Mouse (Mus musculus) c-Kit-positive CD71-positive TER-119-positive erythroid progenitor cells, embryonic 14.5 days (primary cell): Measurements from ENCODE around the gene Ccr10.
"Not testable (repeated sequence)": the region's sequence is repeated elsewhere in the genome, so short reads cannot be mapped to it uniquely, and the experiment has no call there.

Experiments
- DNase-seq: peaks from one replicate; pipeline ENCODE4 v3.0.0-alpha.2; 2013; ENCODE audit warnings: low spot score

Gene Ccr10

DNA sequence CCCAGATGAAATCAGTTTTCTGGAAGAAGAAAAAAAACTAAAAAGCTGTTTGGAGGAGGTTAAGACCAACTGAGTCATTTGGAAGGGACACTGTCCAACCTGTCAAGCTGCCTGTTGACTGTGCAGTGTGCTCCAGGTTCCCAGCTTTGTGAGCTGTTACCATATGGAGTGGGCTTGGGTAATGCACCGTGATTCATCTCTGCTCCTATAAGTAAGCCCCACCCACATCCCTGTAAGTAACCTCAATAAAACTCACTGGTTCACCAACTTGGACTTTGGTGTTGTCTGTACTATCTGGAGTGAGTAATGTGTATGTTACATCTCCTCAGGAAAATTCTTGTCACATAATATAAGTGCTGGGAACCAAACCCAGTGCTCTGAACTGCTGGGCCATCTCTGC lies 22.4 kb downstream of the Ccr10 start:
- no peak for DNase-seq

DNA sequence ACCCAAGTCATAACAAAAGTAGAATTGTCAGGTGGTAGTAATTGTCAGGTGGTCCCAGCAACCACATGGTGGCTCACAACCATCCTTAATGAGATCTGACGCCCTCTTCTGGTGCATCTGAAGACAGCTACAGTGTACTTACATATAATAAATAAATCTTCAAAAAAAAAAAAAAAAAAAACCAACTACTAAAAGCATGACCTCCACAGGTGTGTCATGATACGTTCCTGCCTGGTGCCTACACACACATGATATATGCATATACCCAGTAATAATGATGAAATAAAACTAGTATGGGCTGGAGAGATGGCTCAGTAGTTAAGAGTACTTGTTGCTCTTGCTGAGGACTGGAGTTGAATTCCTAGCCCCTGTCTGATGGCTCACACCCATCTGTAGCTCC lies 24.2 kb downstream of the Ccr10 start:
- DNase-seq: no peak

DNA sequence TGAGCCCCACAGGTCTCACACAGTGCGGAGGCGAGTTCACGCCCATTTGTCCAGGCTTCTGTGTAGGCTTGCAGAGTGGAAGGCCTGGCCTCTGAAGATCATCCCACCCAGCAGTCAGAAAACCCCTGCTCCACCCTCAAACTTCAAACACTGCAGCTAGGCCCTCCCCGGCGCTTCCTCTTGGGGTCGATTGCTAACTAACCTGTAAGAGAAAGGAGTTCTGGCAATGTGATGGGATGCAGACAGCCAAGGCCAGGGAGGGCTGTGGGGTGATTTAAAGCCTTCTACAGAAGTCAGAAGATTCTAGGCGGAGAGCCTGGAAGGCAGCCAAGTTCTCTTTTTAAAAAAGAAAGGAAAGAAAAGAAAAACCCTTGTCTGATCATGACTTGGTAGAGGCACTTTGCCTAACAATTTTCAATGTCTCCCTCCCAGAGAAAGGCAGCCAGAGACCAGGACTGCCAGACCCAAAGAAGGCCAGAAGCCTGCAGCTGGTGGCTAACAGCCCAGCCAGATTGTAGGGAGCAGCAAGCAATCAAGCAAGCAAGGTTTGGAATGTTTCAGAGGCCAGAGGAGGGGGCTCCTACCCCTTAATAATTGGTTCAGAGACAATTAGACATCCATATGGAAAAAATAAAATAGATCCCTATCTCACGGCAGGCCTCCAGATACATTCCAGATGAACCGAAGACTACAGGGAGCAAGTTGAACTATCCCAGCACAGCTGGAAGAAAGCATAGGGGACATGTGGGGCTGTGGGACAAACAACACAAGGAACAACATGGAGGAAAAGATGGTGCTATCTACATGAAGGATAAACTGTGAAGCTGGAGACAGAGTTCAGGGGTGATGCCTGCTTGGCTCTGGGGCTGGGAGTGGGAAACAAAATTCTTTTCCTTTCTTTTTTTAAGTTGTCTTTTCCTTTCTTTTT lies 25.8 kb downstream of the Ccr10 start:
- no peak for DNase-seq

DNA sequence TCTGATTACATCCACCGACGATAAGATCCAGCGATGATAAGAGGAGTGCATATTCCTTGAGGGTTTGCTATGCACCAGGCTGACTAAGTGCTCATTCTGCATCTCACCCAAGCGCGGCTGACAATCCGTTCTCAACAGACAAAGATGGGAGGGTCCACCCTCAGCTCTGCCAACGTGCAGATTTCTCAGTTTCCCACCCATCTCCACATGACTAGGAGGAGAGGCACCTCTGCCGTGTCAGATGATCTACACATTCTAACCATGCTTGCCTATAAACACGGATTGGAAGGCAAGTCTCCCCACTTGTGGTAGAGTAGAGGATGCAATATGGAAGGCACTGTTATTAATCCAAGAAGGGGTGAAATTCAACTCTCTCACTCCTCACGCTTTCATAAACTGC lies 26.5 kb downstream of the Ccr10 start:
- DNase-seq: no peak

DNA sequence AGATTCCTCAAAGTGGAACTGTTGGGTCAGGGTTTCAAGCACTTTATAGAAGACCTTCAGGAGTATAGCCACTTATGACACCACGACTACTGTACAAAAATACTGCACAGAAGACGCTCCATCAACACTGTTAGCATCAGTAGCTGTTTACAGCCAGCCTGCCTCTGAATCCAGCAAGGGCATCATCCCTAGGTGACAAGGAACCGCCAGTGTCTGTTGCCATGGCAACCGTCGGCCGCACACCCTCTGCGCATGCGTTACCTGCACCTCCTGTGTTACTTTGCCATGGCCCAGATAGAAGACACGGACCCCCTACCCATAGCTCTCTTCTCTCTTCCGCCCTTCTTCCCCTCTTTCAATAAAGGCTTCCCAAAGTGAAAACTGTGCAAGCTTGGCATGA lies 28.9 kb downstream of the Ccr10 start:
- no peak for DNase-seq

DNA sequence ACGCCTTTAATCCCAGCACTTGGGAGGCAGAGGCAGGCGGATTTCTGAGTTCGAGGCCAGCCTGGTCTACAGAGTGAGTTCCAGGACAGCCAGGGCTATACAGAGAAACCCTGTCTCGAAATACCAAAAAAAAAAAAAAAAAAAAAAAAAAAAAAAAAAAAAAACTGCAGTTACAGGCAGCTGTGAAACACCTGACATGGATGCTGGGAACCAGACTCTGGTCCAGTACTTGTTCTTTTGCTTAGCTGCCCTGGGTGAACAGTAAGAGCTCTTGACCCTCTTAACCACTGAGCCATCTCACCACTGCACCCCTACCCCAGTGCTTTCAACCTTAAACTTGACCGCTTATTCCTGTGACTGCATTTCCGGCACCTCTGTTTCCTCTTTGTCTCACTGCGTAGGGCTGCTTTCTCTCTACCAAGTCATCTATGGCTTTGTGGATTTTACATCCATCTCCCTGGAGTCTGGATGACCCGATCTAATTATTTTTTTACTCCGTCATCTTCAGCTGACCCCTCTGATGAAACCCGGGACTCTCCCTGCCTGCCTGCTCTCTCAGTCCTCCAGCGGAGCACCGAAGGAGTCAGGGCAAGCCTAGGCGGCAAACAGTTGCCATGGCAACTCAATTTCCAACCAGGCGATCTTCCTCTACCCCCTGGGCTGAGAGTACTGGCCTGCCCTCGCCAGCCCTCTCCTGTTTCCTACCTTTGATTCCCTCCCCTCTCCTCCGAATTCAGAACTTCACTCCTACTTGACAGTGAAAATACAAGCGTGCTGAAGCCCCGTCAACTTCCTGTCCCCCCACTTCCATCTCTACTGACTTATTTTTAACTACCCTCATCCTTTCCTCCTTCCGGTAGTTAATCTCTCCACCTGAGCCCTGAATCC lies 31.7 kb downstream of the Ccr10 start:
- no peak for DNase-seq

DNA sequence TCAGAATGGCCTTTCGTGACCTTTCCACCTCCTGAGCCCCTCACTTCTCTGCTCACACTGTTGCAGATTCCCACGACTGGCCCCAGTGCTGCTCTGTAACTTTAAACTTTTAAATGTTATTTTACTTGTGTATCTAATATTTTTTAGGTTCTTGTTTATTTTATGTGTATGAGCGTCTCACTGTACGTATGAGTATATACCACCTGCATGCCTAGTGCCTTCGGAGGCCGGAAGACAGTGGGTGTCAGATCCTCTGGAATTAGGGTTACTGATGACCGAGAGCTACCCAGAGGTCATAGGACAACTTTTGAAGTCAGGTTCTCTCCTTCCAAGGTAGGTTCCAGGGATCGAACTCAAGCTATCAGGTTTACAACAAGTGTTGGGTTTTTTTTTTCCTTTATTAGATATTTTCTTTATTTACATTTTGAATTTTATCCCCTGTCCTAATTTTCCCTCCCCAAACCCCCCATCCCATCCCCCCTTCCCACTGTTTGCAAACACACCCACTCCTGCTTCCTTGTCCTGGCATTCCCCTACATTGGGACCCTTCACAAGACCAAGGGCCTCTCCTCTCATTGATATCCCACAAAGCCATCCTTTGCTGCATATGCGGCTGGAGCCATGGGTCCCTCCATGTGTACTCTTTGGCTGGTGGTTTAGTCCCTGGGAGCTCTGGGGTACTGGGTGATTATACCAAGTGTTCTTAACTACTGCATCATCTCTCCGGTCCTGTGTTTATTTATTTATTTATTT lies 32.9 kb downstream of the Ccr10 start:
- DNase-seq: no peak

DNA sequence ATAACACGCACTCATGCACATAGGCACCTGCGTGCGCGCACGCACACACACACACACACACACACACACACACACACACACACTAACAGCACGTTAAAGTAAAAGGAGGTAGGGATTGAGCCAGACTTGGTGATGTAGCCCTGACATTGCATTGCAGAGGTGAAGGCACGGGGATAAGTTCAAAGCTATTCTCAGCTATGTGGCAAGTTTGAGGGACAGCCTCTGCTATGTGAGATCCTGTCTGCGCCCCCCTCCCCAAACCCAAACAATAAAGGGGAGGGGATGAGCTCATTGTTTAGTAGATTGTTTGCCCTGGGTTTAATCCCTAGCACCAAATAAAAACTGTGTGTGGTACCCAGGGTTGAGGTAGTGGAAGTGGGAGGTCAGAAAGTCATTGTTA lies 34.2 kb downstream of the Ccr10 start:
- no peak for DNase-seq

DNA sequence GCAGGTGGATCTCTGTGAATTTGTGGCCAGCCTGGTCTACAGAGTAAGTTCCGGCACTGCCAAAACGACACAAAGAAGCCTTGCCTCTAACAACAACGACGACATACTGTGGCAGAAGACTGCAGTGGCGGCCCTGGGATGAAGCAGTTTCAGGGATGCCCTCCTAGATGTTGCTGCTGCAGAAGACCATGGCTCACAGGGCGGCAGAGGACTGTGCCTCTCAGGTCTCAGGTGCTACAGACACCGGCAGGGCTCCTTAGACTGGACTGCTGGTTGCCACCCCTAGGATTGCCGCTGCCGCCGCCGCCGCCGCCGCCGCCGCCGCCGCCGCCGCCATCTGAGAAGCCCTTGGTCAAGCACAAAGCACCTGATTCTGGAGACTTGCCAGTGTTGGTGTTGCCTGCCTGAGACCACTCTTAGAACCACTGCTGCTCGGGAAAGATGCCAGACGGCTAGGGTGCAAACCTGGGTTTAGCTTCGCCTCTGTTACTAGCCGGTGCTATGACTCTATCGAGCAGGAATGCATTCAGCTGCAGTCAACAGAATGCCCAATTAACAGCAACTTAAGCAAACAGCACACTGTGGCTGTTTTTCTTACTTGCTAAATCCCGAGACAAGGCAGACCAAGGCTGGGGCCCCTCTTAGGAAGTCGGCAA lies 35.0 kb downstream of the Ccr10 start:
- no peak for DNase-seq

DNA sequence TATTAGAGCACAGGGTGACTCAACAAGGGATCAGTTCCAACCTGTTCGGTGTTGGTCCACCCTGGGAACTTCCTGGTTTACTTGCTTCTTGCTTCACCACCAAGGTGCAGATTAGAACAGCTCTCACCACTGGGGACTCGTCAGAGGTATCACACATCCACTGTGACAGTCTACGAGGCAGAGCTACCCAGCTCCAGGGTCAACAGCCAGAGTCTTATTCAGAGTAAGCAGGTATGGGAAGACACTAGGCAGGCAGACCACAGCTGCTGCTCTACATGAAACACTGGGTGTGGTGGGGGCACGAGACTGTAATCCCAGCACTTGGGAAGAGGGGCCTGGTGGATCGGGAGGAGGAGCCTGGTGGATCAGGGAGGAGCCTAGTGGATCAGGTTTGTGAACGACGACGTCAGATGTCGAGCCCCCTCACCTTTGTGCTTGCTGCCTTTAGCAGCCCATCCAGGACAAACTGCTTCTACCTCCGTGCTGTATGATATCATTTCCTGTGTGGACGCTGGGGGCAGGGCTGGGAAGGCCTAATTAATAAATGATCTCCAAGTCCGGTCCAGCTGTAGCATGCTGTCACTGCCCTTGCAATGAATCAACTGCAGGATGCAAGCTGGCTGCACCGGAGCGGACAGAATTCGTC lies 36.6 kb downstream of the Ccr10 start:
- no peak for DNase-seq

DNA sequence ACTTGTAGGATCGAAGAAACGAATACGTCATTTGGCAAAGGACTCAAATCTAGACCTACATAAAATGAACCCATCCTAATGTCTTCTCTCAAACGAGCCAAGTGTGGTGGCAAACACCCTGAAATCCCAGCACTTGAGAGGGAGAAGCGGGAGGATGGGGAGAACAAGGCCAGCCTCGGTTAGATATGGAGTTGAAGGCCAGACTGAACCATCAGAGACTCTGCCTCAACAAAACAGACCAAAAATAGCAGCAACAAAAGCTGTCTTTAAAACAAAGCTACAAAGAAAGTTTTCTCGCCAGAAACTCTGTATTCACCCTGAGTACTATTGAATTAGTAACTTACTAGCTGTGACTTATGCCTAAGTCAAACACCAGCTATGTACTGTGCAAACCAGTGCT lies 38.2 kb downstream of the Ccr10 start:
- no peak for DNase-seq

DNA sequence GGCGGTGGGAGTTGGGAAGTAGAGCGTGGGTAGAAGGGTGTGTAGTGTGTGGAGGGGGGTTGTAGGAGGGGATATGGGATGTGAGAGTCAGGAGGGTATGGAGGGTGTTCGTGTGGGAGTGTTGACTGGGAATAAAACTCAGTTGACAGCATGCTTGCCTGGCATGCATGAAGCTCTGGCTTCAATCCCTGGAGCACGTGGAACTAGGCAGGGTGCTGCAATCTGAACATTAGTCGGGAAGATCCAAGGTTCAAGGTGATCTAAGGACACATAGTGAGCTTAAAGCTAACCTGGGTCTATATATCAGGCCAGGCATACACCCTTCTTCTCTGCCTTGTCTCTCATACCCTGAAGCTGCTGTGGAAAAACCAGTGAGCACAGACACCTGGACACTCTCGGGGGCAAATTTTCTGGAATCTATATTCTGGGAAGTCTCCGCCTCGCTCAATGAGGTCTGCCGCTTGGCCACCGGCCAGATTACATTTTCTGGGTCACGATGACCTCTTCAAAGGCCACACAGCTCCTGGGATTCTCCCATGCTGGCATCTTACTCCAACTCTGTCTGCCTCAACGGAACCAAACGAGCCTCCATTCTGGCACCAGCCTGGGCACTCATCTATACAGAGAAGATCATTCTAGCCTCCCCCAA lies 40.9 kb downstream of the Ccr10 start:
- DNase-seq: no peak

DNA sequence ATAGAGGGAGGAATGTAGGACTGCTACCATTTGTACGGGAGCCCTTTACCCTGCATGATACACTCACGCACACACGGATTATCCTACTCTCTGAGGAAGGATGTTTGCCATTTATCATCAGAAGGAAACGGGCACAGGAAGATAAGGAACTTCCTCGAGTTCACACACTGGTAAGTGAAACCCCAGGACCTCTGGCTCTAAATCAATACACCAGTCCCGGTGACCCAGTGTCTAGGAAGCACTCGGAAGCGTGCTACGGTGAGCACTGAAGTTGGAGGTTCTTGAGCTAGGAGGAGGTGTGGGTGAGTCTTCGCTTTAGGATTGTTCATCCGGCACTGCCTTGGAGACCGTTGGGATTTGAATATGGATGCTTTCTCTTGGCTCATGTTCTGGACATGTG lies 42.2 kb downstream of the Ccr10 start:
- no peak for DNase-seq

DNA sequence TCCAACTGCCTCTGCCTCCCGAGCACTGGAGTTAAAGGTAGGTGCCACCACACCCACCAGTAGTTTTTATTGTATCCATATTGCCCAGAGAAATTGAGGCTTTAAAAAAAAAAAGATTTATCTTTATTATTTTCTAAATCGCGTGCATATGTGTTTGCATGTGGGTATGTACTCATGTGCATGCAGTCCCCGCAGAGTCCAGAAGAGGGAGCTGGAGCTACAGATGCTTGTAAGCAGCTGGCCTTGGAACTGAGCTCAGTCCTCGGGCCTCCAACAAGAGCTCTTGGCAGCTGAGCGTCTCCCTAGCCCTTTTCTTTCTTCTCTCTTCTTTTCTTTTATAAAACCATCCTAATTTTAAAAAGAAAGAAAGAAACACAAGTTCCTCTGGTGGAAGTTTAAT lies 43.5 kb downstream of the Ccr10 start:
- peak; percentile 56 for DNase-seq

DNA sequence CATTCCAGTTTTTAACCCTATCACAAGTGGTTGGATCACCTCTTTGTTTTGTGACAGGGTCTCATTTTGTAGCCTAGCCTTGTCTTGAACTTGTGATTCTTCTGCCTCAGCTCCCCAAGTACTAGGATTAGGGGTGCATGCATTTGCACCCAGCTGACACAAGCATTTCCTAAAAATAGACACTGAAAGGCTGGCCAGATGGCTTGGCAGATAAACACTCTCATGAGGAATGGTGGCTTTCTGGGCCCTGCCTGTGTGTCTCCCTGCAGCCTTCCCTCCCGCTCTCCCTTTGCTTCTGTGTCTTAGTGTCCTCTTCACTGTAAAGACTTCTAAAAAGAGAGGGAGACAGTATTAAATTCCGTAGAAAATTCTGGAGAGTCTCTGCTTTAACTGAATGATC lies 44.1 kb downstream of the Ccr10 start:
- peak; percentile 39 for DNase-seq

DNA sequence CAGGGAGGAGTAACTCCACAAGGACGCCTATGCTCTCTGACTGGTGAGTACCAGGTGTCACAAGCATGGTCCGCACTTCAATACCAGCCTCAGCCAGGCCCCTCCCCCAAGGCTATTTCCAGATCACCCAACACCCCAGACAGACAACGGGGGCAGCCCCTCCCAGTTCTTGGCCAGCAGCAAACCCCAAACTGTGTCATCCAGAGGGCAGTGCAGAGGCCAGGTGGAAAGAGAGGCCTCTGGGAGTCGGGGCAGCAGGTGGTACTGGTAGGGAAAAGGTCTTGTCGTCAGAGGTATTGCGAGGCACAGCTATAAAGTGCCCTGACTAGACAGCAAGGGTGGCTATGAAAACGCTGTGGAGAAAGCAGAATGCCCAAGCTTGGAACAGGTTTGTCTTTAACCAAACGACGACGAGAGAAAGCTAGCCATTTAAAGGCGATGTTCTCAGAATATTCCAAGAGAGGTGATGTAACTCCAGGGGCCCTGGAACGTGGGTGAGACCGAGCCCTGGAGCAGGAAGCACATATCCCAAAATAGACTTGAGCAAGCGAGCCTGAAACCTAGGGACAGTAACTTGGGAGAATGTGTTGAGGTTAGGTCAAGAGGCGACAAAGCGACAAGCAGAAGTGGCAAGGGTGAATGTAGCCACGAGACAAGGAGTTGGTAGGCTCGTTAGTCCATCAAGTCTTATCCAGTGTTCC lies 45.0 kb downstream of the Ccr10 start:
- no peak for DNase-seq

DNA sequence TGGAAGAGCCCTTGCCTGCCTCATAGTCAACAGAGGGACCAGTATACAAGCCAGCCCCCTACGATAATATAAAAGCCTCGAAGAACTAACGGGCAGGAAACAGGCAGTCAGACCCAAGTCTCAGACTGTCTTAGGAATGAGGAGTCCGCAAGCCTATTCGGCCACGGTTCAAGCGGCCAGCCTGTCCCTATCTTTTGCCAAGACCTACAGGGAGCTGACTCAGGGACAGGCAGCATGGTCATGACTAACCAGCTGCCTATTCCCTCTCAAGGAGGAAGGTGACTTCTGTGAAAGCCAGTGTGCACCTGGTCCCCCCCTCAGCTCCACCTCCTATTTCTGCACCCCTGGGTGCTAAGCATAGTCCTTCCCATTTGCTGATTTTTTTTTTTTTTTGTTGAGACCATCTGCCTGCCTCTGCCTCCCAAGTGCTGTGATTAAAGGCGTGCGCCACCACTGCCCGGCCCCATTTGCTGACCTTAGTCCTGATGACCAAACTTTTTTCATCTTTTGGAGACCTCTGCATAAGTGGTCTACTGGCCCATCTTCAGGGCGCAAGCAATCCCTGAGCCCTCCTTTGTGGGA lies 46.2 kb downstream of the Ccr10 start:
- DNase-seq: no peak

DNA sequence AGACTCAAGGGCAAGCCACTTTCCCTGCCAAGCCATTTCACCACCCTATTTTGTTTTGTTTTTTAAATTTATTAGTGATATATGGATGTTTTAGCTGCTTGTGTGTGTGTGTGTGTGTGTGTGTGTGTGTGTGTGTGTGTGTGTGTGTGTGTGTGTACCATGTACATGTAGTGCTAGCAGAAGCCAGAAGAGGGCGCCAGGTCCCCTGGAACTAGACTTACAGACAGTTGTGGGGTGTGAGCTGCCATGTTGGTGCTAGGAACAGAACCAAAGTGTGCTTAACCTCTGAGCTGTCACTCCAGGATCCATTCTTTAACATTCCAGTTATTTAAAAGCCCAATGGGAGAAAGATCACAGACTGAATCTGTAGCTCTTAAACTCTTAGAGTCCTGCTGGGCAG lies 48.2 kb downstream of the Ccr10 start:
- DNase-seq: no peak

DNA sequence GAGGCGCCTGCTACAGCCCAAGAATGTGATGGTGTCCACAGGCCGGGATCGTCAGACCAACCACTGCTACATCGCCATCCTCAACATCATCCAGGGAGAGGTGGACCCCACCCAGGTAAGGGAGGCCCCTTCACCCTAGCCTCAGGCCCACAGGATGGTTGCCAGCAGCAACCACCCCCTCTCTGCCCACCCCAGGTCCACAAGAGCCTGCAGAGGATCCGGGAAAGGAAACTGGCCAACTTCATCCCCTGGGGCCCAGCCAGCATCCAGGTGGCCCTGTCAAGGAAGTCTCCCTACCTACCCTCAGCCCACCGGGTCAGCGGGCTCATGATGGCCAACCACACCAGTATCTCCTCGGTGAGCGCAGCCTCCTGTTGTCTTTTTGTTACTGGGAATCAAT lies 50.2 kb downstream of the Ccr10 start:
- DNase-seq: not testable (repeated sequence)

DNA sequence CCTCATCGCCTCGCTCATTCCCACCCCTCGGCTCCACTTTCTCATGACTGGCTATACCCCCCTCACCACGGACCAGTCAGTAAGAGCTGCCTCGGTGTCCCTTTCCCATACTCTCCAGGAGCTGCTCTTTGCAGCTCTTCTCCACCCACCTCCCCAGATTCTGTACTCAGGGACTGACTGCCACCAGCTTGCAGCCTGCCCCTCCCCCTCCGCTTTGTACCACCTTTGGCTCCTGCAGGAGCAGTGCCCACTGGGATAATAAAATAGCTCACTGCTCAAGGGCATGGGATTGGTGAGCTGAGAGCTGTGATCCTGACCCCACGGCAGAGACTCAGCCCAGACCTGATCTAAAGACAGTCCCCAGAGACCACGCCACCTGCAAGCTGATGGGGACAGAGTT lies 50.7 kb downstream of the Ccr10 start:
- not testable (repeated sequence) for DNase-seq
